Mouse (Mus musculus) testis, postnatal 14 days (tissue): ENCODE results near the gene Oas1d.
"Not testable (repeated sequence)": the region's sequence is repeated elsewhere in the genome, so short reads cannot be mapped to it uniquely, and the experiment has no call there.

Source experiments
- DNase-seq: peaks from one replicate; pipeline ENCODE4 v3.0.0; 2021; ENCODE audit warnings: low spot score

Gene Oas1d

GRCm38 (mm10) chr5:120914204-120914603 is at the start of gene Oas1d:
Gene Oas1d (plus strand): TSS chr5:120914536.
- DNase-seq: not testable (repeated sequence)

- DNase-seq: no peak
Measured at GRCm38 (mm10) chr5:120865336-120865860, 48.9 kb upstream of the Oas1d start.

GRCm38 (mm10) chr5:120869436-120870015 is 44.8 kb upstream of the Oas1d start:
- no peak for DNase-seq

GRCm38 (mm10) chr5:120870081-120870480 is 44.3 kb upstream of the Oas1d start:
- no peak for DNase-seq

- no peak for DNase-seq
Measured at GRCm38 (mm10) chr5:120870782-120871181, 43.6 kb upstream of the Oas1d start.

GRCm38 (mm10) chr5:120871469-120871868 is 42.9 kb upstream of the Oas1d start:
- no peak for DNase-seq

- not testable (repeated sequence) for DNase-seq
Measured at GRCm38 (mm10) chr5:120876839-120877238, 37.5 kb upstream of the Oas1d start.

GRCm38 (mm10) chr5:120877407-120877806 is 36.9 kb upstream of the Oas1d start:
- not testable (repeated sequence) for DNase-seq

GRCm38 (mm10) chr5:120878803-120879202 is 35.5 kb upstream of the Oas1d start:
- not testable (repeated sequence) for DNase-seq

GRCm38 (mm10) chr5:120881681-120882080 is 32.7 kb upstream of the Oas1d start:
- DNase-seq: not testable (repeated sequence)

GRCm38 (mm10) chr5:120887413-120887812 is 26.9 kb upstream of the Oas1d start, which contains the start of gene Oas1g:
Gene Oas1g (minus strand): TSS chr5:120887613.
- DNase-seq: not testable (repeated sequence)

GRCm38 (mm10) chr5:120887831-120888230 is 26.5 kb upstream of the Oas1d start:
- DNase-seq: no peak

GRCm38 (mm10) chr5:120888294-120888815 is 26.0 kb upstream of the Oas1d start:
- DNase-seq: not testable (repeated sequence)

- no peak for DNase-seq
Measured at GRCm38 (mm10) chr5:120890026-120890425, 24.3 kb upstream of the Oas1d start.

- DNase-seq: no peak
Measured at GRCm38 (mm10) chr5:120890991-120891390, 23.3 kb upstream of the Oas1d start.

- not testable (repeated sequence) for DNase-seq
Measured at GRCm38 (mm10) chr5:120891566-120892242, 22.6 kb upstream of the Oas1d start.

GRCm38 (mm10) chr5:120892243-120892660 is 22.1 kb upstream of the Oas1d start:
- DNase-seq: no peak

- not testable (repeated sequence) for DNase-seq
Measured at GRCm38 (mm10) chr5:120893866-120894265, 20.5 kb upstream of the Oas1d start.

GRCm38 (mm10) chr5:120894692-120895091 is 19.6 kb upstream of the Oas1d start:
- DNase-seq: not testable (repeated sequence)

GRCm38 (mm10) chr5:120895231-120895900 is 19.0 kb upstream of the Oas1d start:
- DNase-seq: no peak

- no peak for DNase-seq
Measured at GRCm38 (mm10) chr5:120898307-120898706, 16.0 kb upstream of the Oas1d start.

- no peak for DNase-seq
Measured at GRCm38 (mm10) chr5:120898726-120899125, 15.6 kb upstream of the Oas1d start.
